Mouse (Mus musculus) midbrain, embryonic 16.5 days (tissue): ENCODE measurements at regions not wholly inside any gene's neighbourhood (a gene's known extent, or its start where the extent isn't known, plus 50 kb on each side); places are given as distances from the start of the nearest gene placed in this dataset.

Experiments used
- ATAC-seq: fragments of 200-750 bp; cut with Nextera tagmentation; 2 replicates; pipeline ENCODE4 v1.8.0; 2017; ENCODE audit warnings: moderate TSS enrichment
- H3K27ac ChIP-seq: fragments of 300-500 bp; sonication (generic); 2 replicates; pipeline ENCODE4 v1.5.1; 2014; ENCODE audit warnings: mild to moderate bottlenecking, low read length, mixed read lengths
- H3K27me3 ChIP-seq: fragments of 300-500 bp; sonication (generic); 2 replicates; pipeline ENCODE4 v1.6.1; 2014; ENCODE audit warnings: low read depth, low read length, mixed read lengths; ENCODE audit not compliant: control insufficient read depth, insufficient read depth
- H3K36me3 ChIP-seq: fragments of 300-500 bp; sonication (generic); 2 replicates; pipeline ENCODE4 v1.6.1; 2014; ENCODE audit warnings: mild to moderate bottlenecking, low read length, moderate library complexity, mixed read lengths; ENCODE audit not compliant: control insufficient read depth, insufficient read depth
- H3K4me1 ChIP-seq: fragments of 300-500 bp; sonication (generic); 2 replicates; pipeline ENCODE4 v1.6.1; 2014; ENCODE audit warnings: mild to moderate bottlenecking, low read length, mixed read lengths; ENCODE audit not compliant: control insufficient read depth, insufficient read depth
- H3K4me2 ChIP-seq: fragments of 300-500 bp; sonication (generic); 2 replicates; pipeline ENCODE4 v1.6.1; 2014; ENCODE audit warnings: mild to moderate bottlenecking, low read length, mixed read lengths
- H3K4me3 ChIP-seq: fragments of 300-500 bp; sonication (generic); 2 replicates; pipeline ENCODE4 v1.5.1; 2014; ENCODE audit warnings: low read depth, mild to moderate bottlenecking, low read length, moderate library complexity, mixed read lengths
- H3K9ac ChIP-seq: fragments of 300-500 bp; sonication (generic); 2 replicates; pipeline ENCODE4 v1.6.1; 2014; ENCODE audit warnings: low read depth, low read length, mixed read lengths
- H3K9me3 ChIP-seq: fragments of 300-500 bp; sonication (generic); replicated peaks from 2 replicates; pipeline ENCODE4 v1.6.1; 2014; ENCODE audit warnings: mild to moderate bottlenecking, low read length, mixed read lengths; ENCODE audit not compliant: control insufficient read depth, poor library complexity, severe bottlenecking
- WGBS: fragments of 180-500 bp; shearing (Covaris S2); extraction: QIAGEN DNeasy Blood & Tissue Kit; methylation state at CpG from one replicate; pipeline ENCODE4 v1.1.7; 2014; 5-methylcytosine and 5-hydroxymethylcytosine counted together

DNA sequence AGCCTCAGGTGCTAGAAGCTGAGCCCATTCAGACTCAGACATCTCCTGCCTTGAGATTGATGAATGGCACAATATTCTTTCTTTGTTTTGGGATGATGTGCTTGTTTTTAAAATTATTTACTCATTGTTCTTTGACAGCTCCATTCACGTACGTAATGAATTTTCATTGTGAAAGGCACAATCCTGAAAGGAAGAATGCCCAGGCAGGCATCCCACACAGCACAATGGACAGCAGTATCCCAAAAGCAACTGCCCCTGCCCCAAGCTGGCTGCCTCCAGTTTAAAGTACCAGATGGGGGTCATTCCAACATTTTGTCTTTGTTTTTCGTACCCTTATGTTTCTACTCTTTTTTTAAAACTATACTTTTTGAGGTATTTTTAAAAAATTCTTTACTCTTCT lies 210.9 kb upstream of the St8sia2 start:
- Histone ChIP-seq H3K9me3 (no peaks in the 10 kb centered on the region), H3K4me3 (no peak overlapping the region), H3K36me3 (no peaks in the 10 kb centered on the region), H3K27ac (no peak overlapping the region), H3K9ac (no peak overlapping the region), H3K27me3 (no peaks in the 10 kb centered on the region; the same call in 1 of the 2 replicates), H3K4me2 (no peak overlapping the region), H3K4me1 (no peaks in the 10 kb centered on the region)
- no peak for ATAC-seq
- WGBS, result 65% methylated on average over 3 of the region's 3 CpGs

DNA sequence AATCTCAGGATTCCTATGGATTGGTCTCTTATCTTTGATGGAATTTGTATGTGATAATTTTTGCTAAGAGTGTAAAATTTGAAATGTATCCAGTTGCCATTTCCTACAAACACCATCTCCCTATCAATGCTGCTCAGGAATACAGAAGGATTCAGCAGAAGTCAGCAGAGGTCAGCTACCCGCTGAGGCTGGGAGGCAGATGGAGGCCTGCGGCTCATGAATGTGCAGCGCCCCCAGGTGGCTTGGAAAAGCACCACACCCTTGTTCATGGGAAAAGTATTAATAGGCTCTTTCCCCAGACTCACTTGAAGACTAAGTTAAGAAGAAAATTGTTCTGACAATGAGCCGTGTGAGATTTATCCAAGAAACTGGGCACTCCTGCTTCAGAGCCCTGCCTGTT lies 187.2 kb upstream of the St8sia2 start:
- H3K36me3 ChIP-seq, result no peaks in the 10 kb centered on the region
- no peak for ATAC-seq
- WGBS, result 29% methylated on average over 4 of the region's 4 CpGs

DNA sequence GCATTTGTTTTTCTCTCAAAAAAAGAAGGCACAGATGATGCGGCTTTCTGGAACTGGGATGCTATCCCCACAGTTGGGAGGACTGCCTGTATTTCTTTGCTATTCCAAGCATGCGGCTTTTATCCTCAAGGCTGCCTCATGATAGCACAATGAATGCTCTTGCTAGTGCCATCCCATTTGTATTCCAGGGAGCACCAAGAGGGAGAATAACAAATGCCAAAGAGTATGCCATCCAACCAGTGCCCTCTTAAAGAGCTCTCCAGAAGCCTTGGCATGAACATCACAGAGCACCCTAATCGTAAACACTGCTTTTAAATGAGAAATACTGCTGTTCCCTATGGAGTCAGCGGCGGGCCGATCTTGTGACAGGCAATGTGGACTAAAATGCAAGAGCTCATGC lies 185.3 kb upstream of the St8sia2 start:
- Histone ChIP-seq H3K27ac (no peak overlapping the region), H3K9me3 (0 out of 2 replicates have a peak, but pooled peaks cover 2% of the 10 kb centered on the region), H3K4me2 (no peak overlapping the region), H3K4me1 (no peaks in the 10 kb centered on the region), H3K4me3 (no peak overlapping the region), H3K9ac (no peak overlapping the region), H3K27me3 (no peaks in the 10 kb centered on the region), H3K36me3 (no peaks in the 10 kb centered on the region)
- 63% methylated on average over 6 of the region's 6 CpGs for WGBS
- peak; percentile 54; the same call in 1 of the 2 replicates for ATAC-seq

More for the DNA sequence above, 187.2 kb upstream of the St8sia2 start:
- Histone ChIP-seq H3K4me2 (no peak overlapping the region), H3K27ac (no peak overlapping the region), H3K9ac (no peak overlapping the region), H3K9me3 (0 out of 2 replicates have a peak, but pooled peaks cover 2% of the 10 kb centered on the region), H3K27me3 (no peaks in the 10 kb centered on the region), H3K4me1 (no peaks in the 10 kb centered on the region), H3K4me3 (no peak overlapping the region)

DNA sequence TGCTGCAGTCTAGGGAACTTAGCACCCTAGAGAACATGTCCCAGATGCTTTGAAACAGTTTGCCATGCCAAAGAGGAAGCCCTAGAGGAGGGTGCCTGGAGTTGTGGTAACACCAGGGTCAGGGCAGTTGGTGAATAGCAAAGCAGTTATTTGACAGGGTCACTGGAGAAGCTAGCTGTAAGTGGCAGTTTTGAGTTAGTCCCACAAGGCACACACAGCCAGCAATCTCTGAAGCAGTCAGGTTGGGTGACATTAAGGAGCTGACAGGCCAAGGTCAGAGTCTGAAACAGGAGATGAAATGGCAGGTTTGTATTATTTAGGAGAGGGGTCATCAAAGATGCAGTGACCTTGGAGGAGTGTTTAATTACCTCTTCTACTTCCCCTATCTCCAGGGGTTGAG lies 171.2 kb upstream of the St8sia2 start:
- no peaks in the 10 kb centered on the region for H3K4me1 ChIP-seq
- H3K36me3 ChIP-seq, result no peaks in the 10 kb centered on the region
- ATAC-seq, result no peak
- H3K4me2 ChIP-seq, result no peak overlapping the region
- H3K9ac ChIP-seq, result no peak overlapping the region
- no peaks in the 10 kb centered on the region for H3K27me3 ChIP-seq
- H3K9me3 ChIP-seq, result no peaks in the 10 kb centered on the region
- no peak overlapping the region for H3K4me3 ChIP-seq
- no peak overlapping the region for H3K27ac ChIP-seq

DNA sequence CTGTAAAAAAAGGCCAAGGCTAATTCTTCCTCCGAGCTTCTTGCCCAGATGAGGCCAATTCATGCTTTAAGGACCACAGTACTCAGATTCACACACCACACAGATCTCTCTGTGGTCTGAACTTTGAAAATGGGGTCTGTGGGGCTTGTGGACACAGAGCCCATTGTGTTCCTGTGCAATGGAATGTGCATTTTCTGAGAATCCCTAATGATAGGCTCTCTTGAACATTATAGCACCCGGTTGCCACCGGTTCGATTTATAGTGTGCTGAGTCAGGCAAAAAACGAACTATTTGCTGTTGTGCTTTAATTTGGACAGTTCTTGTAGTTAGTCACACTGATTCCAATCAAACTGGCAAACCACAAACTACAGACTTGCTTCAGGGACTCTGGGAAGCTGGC lies 160.7 kb upstream of the St8sia2 start:
- no peaks in the 10 kb centered on the region for H3K36me3 ChIP-seq
- no peak for ATAC-seq
- no peaks in the 10 kb centered on the region for H3K9me3 ChIP-seq
- WGBS, result 75% methylated on average over 5 of the region's 5 CpGs
- H3K4me2 ChIP-seq, result no peak overlapping the region
- H3K27ac ChIP-seq, result no peak overlapping the region
- peaks cover 5% of the 10 kb centered on the region; the same call in 1 of the 2 replicates for H3K4me1 ChIP-seq
- H3K9ac ChIP-seq, result no peak overlapping the region
- H3K27me3 ChIP-seq, result no peaks in the 10 kb centered on the region
- H3K4me3 ChIP-seq, result no peak overlapping the region

- Histone ChIP-seq H3K36me3 (no peaks in the 10 kb centered on the region), H3K4me3 (no peak overlapping the region), H3K9me3 (no peaks in the 10 kb centered on the region), H3K27ac (no peak overlapping the region), H3K4me2 (no peak overlapping the region), H3K9ac (no peak overlapping the region), H3K27me3 (no peaks in the 10 kb centered on the region), H3K4me1 (peaks cover 5% of the 10 kb centered on the region; the same call in 1 of the 2 replicates)
- WGBS, result 25% methylated on average over 2 of the region's 2 CpGs
- no peak for ATAC-seq
Measured at GRCm38 (mm10) chr7:74173230-74173612, 159.7 kb upstream of the St8sia2 start.

GRCm38 (mm10) chr7:74172504-74173229 lies 159.2 kb upstream of the St8sia2 start:
- Histone ChIP-seq H3K36me3 (no peaks in the 10 kb centered on the region), H3K9ac (no peak overlapping the region), H3K4me1 (peaks cover 5% of the 10 kb centered on the region; the same call in 1 of the 2 replicates), H3K27ac (no peak overlapping the region), H3K4me2 (no peak overlapping the region), H3K4me3 (no peak overlapping the region), H3K9me3 (no peaks in the 10 kb centered on the region), H3K27me3 (no peaks in the 10 kb centered on the region)
- ATAC-seq, result no peak
- 70% methylated on average over 4 of the region's 4 CpGs for WGBS

DNA sequence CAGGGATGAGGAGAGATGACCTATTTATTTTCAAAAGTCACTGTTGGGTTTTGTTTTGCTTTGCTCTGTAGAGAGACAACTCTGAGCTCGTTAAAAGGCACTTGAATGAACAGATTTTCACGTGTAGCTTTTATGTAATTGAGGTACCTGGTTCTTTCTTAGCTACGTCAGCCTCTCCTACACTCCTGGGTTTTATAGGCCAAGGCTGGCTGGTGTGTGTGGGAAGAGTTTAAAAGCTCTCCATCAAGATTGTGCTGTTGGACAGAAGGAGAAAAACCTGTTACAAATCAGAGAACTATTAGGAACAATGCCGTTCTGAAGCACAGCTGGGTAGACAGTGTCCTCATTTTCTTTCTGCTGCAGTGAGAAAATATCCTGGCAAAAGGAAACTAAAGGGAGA lies 138.1 kb upstream of the St8sia2 start:
- no peak overlapping the region for H3K27ac ChIP-seq
- no peak overlapping the region for H3K9ac ChIP-seq
- no peak overlapping the region for H3K4me2 ChIP-seq
- no peak for ATAC-seq
- H3K9me3 ChIP-seq, result 0 out of 2 replicates have a peak, but pooled peaks cover 3% of the 10 kb centered on the region
- no peaks in the 10 kb centered on the region for H3K36me3 ChIP-seq
- H3K27me3 ChIP-seq, result no peaks in the 10 kb centered on the region
- H3K4me1 ChIP-seq, result no peaks in the 10 kb centered on the region
- no peak overlapping the region for H3K4me3 ChIP-seq
- WGBS, result 65% methylated on average over 4 of the region's 4 CpGs

- WGBS, result 95% methylated on average over 3 of the region's 3 CpGs
- H3K4me2 ChIP-seq, result no peak overlapping the region
- no peak overlapping the region for H3K9ac ChIP-seq
- no peaks in the 10 kb centered on the region for H3K27me3 ChIP-seq
- H3K9me3 ChIP-seq, result no peaks in the 10 kb centered on the region
- no peak overlapping the region for H3K4me3 ChIP-seq
- no peaks in the 10 kb centered on the region for H3K36me3 ChIP-seq
- H3K27ac ChIP-seq, result no peak overlapping the region
- no peaks in the 10 kb centered on the region for H3K4me1 ChIP-seq
- ATAC-seq, result no peak
Measured at GRCm38 (mm10) chr7:74143236-74143635, 129.7 kb upstream of the St8sia2 start.
